Mouse (Mus musculus): ENCODE measurements at regions not wholly inside any gene's neighbourhood (a gene's known extent, or its start where the extent isn't known, plus 50 kb on each side); places are given as distances from the start of the nearest gene placed in this dataset.
A peak's percentile ranks its signal among the peaks of the same experiment; 100 is the strongest.

DNA sequence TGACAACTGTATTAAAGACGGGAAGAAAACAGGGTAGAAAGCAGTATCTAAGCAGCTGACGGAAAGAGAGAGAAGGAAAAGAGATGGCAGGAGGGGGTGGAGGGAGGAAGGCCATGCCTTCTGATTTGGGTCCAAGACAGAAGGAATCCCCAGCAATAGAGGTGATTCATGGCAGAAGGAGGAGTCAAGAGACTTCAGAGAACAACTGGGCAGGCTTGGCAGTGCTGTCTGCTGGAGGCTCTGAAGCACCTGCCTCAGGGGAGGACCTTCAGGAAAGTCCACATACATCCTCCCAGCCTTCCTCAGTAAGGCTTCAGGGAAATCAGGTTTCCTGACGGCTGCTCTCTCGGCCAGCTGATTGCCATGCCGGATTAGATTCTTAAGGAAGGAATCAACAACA is 112.4 kb downstream of the Rchy1 start:
- ATAC-seq (replicated peaks; ENCODE audit: insufficient number of reproducible peaks, low FRiP score, low TSS enrichment, low read depth) (no peak), DNase-seq (ENCODE audit: low spot score) (no peak)
- Histone ChIP-seq H3K4me2 (ENCODE audit: low read depth, low read length) (no peak overlapping the region), H3K36me3 (replicated peaks; ENCODE audit: control insufficient read depth, insufficient read depth, low read depth, low read length) (no peaks in the 10 kb centered on the region), H3K27me3 (ENCODE audit: control insufficient read depth, insufficient read depth, low read length) (no peaks in the 10 kb centered on the region), H3K27ac (replicated peaks; ENCODE audit: low read depth, low read length) (no peak overlapping the region), H3K9me3 (replicated peaks; ENCODE audit: control insufficient read depth, low read length) (no peaks in the 10 kb centered on the region), H3K9ac (replicated peaks; ENCODE audit: low read length) (no peak overlapping the region), H3K4me1 (ENCODE audit: control insufficient read depth, insufficient read depth, low read length) (no peaks in the 10 kb centered on the region), H3K4me3 (ENCODE audit: low read depth, low read length) (no peak overlapping the region)
- 88% methylated on average over 5 of the region's 5 CpGs for WGBS

DNA sequence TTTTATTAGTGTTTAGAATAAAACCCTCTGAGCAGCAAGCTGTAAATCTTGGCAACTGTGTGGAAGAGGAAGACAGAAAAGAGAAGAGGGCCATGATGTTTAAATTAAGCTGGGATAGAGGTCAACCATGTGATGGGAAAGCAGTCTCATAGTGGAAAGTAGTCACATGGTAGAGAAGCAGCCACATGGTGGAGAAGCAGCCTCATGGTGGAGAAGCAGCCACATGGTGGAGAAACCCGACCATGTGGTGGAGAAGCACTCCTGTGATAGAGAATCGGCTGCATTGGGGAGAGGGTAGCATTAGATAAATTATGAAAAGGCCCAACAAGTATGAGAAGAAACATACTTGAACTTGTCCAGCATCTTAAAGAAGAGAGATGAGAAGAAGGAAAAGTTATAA is 113.3 kb downstream of the Rchy1 start:
- WGBS: 88% methylated on average over 2 of the region's 2 CpGs
- Histone ChIP-seq H3K4me2 (ENCODE audit: low read depth, low read length) (no peak overlapping the region), H3K27me3 (ENCODE audit: control insufficient read depth, insufficient read depth, low read length) (no peaks in the 10 kb centered on the region), H3K36me3 (replicated peaks; ENCODE audit: control insufficient read depth, insufficient read depth, low read depth, low read length) (no peaks in the 10 kb centered on the region), H3K27ac (replicated peaks; ENCODE audit: low read depth, low read length) (no peak overlapping the region), H3K9ac (replicated peaks; ENCODE audit: low read length) (no peak overlapping the region), H3K9me3 (replicated peaks; ENCODE audit: control insufficient read depth, low read length) (no peaks in the 10 kb centered on the region), H3K4me3 (ENCODE audit: low read depth, low read length) (no peak overlapping the region), H3K4me1 (ENCODE audit: control insufficient read depth, insufficient read depth, low read length) (no peaks in the 10 kb centered on the region)
- no peak for DNase-seq (ENCODE audit: low spot score)
- ATAC-seq (replicated peaks; ENCODE audit: insufficient number of reproducible peaks, low FRiP score, low TSS enrichment, low read depth): no peak

DNA sequence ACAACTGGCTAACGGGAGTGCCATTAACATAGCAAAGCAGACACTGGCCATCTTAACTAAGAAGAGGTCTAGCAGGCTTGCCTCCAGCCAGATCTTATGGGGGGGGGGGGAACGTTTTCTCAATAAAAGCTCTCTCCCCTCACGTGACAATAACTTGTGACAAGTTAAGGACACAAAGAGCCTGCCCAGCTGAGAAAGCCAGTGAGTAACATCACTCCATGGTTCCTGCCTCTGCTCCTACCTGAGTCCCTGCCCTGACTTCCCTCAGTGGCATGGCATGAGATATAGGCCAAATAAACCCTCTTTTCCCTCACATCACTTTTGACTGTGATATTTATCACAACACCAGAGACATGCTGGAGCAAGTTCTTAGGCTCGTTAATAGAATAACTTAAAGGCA is 113.8 kb downstream of the Rchy1 start:
- no peaks in the 10 kb centered on the region for H3K4me1 ChIP-seq (ENCODE audit: control insufficient read depth, insufficient read depth, low read length)

DNA sequence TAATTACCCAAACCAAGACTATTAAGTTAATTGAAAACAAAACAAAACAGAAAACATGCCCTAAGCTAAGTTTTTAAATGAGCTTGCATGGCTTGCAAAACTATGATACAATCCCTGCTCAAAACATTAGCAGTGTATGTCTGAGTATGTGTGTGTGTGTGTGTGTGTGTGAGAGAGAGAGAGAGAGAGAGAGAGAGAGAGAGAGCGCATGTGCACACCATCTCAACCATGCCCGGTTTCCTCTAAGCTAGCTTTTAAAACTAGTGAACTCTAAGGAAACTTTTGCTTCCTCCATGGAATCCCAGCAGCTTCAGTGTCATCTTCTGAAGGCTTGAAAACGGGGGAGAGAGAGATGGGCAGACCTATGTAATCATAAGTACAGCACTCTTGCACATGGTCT is 114.3 kb downstream of the Rchy1 start:
- WGBS: 75% methylated on average over 3 of the region's 3 CpGs
- H3K27ac ChIP-seq (replicated peaks; ENCODE audit: low read depth, low read length): no peak overlapping the region
- H3K4me1 ChIP-seq (ENCODE audit: control insufficient read depth, insufficient read depth, low read length): no peaks in the 10 kb centered on the region
- no peaks in the 10 kb centered on the region for H3K36me3 ChIP-seq (replicated peaks; ENCODE audit: control insufficient read depth, insufficient read depth, low read depth, low read length)
- H3K9ac ChIP-seq (replicated peaks; ENCODE audit: low read length): no peak overlapping the region
- H3K4me2 ChIP-seq (ENCODE audit: low read depth, low read length): no peak overlapping the region
- ATAC-seq (replicated peaks; ENCODE audit: insufficient number of reproducible peaks, low FRiP score, low TSS enrichment, low read depth): no peak
- H3K27me3 ChIP-seq (ENCODE audit: control insufficient read depth, insufficient read depth, low read length): no peaks in the 10 kb centered on the region
- H3K9me3 ChIP-seq (replicated peaks; ENCODE audit: control insufficient read depth, low read length): no peaks in the 10 kb centered on the region
- H3K4me3 ChIP-seq (ENCODE audit: low read depth, low read length): no peak overlapping the region
- no peak for DNase-seq (ENCODE audit: low spot score)

More for the DNA sequence above, 113.8 kb downstream of the Rchy1 start:
- DNase-seq (ENCODE audit: low spot score) (no peak), ATAC-seq (replicated peaks; ENCODE audit: insufficient number of reproducible peaks, low FRiP score, low TSS enrichment, low read depth) (no peak)
- Histone ChIP-seq H3K36me3 (replicated peaks; ENCODE audit: control insufficient read depth, insufficient read depth, low read depth, low read length) (no peaks in the 10 kb centered on the region), H3K4me2 (ENCODE audit: low read depth, low read length) (no peak overlapping the region), H3K27me3 (ENCODE audit: control insufficient read depth, insufficient read depth, low read length) (no peaks in the 10 kb centered on the region), H3K4me3 (ENCODE audit: low read depth, low read length) (no peak overlapping the region), H3K9ac (replicated peaks; ENCODE audit: low read length) (no peak overlapping the region), H3K9me3 (replicated peaks; ENCODE audit: control insufficient read depth, low read length) (no peaks in the 10 kb centered on the region), H3K27ac (replicated peaks; ENCODE audit: low read depth, low read length) (no peak overlapping the region)
- 58% methylated on average over 4 of the region's 4 CpGs for WGBS

DNA sequence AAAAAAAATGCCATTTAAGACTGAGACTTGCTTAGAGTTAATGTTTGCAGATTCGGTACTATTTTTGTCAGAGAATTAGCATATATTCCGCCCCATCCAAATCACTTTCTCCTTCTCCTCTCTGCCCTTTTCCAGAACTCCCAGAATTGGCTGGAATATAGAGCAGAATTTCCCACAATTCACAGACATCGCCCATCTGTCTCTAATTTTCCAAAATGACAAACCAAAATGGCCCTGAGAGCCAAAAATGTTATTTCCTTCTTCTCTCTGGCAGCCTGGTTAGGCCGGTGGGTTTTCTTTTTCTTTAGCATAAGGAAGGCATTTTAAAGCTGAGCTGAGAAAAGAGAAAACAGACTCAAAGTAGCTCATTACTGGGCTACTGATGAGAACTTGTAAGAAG is 119.8 kb downstream of the Rchy1 start:
- Histone ChIP-seq H3K4me1 (ENCODE audit: control insufficient read depth, insufficient read depth, low read length) (no peaks in the 10 kb centered on the region), H3K9me3 (replicated peaks; ENCODE audit: control insufficient read depth, low read length) (no peaks in the 10 kb centered on the region), H3K9ac (replicated peaks; ENCODE audit: low read length) (no peak overlapping the region), H3K4me2 (ENCODE audit: low read depth, low read length) (no peak overlapping the region), H3K4me3 (ENCODE audit: low read depth, low read length) (no peak overlapping the region), H3K27me3 (ENCODE audit: control insufficient read depth, insufficient read depth, low read length) (no peaks in the 10 kb centered on the region), H3K36me3 (replicated peaks; ENCODE audit: control insufficient read depth, insufficient read depth, low read depth, low read length) (no peaks in the 10 kb centered on the region), H3K27ac (replicated peaks; ENCODE audit: low read depth, low read length) (peak overlapping the region; percentile 3; the same call in 1 of the 2 replicates)
- 62% methylated on average over 4 of the region's 4 CpGs for WGBS
- peak; percentile 71 for DNase-seq (ENCODE audit: low spot score)
- no peak; the same call in 1 of the 2 replicates for ATAC-seq (replicated peaks; ENCODE audit: insufficient number of reproducible peaks, low FRiP score, low TSS enrichment, low read depth)

DNA sequence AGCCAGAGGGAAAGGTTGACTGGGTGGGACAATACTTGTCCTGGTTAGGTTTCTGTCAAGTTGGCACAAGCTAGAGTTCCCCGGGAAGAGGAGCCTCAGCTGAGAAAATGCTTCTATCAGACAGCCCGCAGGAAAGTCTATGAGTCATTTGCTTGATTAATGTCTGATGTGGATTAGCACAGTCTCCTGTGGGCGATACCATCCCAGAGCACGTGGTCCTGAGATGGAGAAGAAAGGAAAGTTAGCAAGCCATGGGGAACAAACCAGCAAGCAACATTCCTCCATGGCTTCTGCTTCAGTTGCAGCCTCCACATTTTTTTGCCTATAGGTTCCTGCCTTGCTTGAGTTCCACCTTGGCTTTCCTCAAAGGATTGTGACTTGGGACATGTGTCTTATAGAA is 121.8 kb downstream of the Rchy1 start:
- no peaks in the 10 kb centered on the region for H3K27me3 ChIP-seq (ENCODE audit: control insufficient read depth, insufficient read depth, low read length)
- ATAC-seq (replicated peaks; ENCODE audit: insufficient number of reproducible peaks, low FRiP score, low TSS enrichment, low read depth) (no peak), DNase-seq (ENCODE audit: low spot score) (no peak)
- no peaks in the 10 kb centered on the region for H3K36me3 ChIP-seq (replicated peaks; ENCODE audit: control insufficient read depth, insufficient read depth, low read depth, low read length)
- no peaks in the 10 kb centered on the region for H3K4me1 ChIP-seq (ENCODE audit: control insufficient read depth, insufficient read depth, low read length)
- H3K9ac ChIP-seq (replicated peaks; ENCODE audit: low read length): no peak overlapping the region
- no peaks in the 10 kb centered on the region for H3K9me3 ChIP-seq (replicated peaks; ENCODE audit: control insufficient read depth, low read length)
- H3K4me3 ChIP-seq (ENCODE audit: low read depth, low read length): no peak overlapping the region
- WGBS: 75% methylated on average over 4 of the region's 4 CpGs
- H3K27ac ChIP-seq (replicated peaks; ENCODE audit: low read depth, low read length): no peak overlapping the region
- no peak overlapping the region for H3K4me2 ChIP-seq (ENCODE audit: low read depth, low read length)

DNA sequence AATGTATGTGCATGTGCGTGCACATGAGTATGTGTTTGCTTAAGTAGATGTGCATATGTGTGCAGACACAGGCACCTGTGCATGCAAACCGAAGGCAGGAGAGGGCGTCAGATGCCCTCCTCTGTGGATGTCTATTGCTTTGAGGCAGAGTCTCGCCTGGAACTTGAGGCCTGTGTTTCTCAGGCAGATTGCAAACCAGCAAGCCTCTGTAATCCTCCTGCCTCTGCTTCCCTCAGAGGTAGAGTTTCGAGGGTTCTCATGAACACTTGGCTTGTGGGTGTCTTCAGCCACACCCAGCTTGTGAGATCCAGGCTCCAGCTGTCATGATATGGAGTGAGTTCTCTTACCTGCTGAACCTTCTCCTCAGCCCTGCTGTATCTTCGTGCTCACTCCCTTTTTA is 134.4 kb downstream of the Rchy1 start:
- Histone ChIP-seq H3K9ac (replicated peaks; ENCODE audit: low read length) (no peak overlapping the region), H3K4me3 (ENCODE audit: low read depth, low read length) (no peak overlapping the region), H3K27me3 (ENCODE audit: control insufficient read depth, insufficient read depth, low read length) (no peaks in the 10 kb centered on the region), H3K4me1 (ENCODE audit: control insufficient read depth, insufficient read depth, low read length) (no peaks in the 10 kb centered on the region), H3K9me3 (replicated peaks; ENCODE audit: control insufficient read depth, low read length) (no peaks in the 10 kb centered on the region), H3K4me2 (ENCODE audit: low read depth, low read length) (no peak overlapping the region), H3K27ac (replicated peaks; ENCODE audit: low read depth, low read length) (no peak overlapping the region), H3K36me3 (replicated peaks; ENCODE audit: control insufficient read depth, insufficient read depth, low read depth, low read length) (no peaks in the 10 kb centered on the region)
- WGBS: 90% methylated on average over 6 of the region's 6 CpGs
- no peak for DNase-seq (ENCODE audit: low spot score)
- ATAC-seq (replicated peaks; ENCODE audit: insufficient number of reproducible peaks, low FRiP score, low TSS enrichment, low read depth): no peak

DNA sequence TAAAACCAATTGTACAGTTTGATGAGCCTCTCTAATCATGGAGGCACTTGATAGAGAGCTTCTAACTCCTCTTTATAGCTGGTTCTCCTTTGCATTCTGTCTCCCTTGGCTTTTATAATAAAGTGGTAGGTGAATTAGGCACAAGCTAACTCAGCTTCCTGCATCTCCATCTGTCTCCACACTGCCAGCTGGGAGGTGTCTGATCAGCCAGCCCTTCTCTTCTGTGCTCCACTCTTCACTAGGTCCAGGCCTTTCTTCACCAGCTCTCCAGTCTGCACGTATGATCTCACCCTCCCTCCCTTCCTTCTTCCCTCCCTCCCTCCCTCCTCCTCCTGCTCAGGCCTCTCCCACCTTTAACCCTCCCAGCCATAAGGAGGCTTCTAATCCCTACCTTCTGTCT is 136.2 kb downstream of the Rchy1 start:
- Histone ChIP-seq H3K27ac (replicated peaks; ENCODE audit: low read depth, low read length) (no peak overlapping the region), H3K36me3 (replicated peaks; ENCODE audit: control insufficient read depth, insufficient read depth, low read depth, low read length) (no peaks in the 10 kb centered on the region), H3K4me1 (ENCODE audit: control insufficient read depth, insufficient read depth, low read length) (no peaks in the 10 kb centered on the region), H3K9me3 (replicated peaks; ENCODE audit: control insufficient read depth, low read length) (no peaks in the 10 kb centered on the region), H3K4me3 (ENCODE audit: low read depth, low read length) (no peak overlapping the region), H3K27me3 (ENCODE audit: control insufficient read depth, insufficient read depth, low read length) (no peaks in the 10 kb centered on the region), H3K4me2 (ENCODE audit: low read depth, low read length) (no peak overlapping the region), H3K9ac (replicated peaks; ENCODE audit: low read length) (no peak overlapping the region)
- WGBS: 25% methylated on average over 1 of the region's 1 CpGs
- ATAC-seq (replicated peaks; ENCODE audit: insufficient number of reproducible peaks, low FRiP score, low TSS enrichment, low read depth) (no peak), DNase-seq (ENCODE audit: low spot score) (no peak)

Measured in embryonic facial prominence, embryonic 11.5 days (tissue).